Mouse (Mus musculus) small intestine, adult 10 weeks (tissue): ENCODE measurements around the gene Ugt2b38. TPM values are rescaled to one million over a fixed set of nuclear protein-coding genes. Genes with fewer than 3 reads are reported as not detected.

Source experiments
- polyA plus RNA-seq: library from polyadenylated mRNA; stranded (reverse); fragments of 350-450 nt; fragmentation: Illumina TruSeq; extraction: RNeasy Lipid Tissue Mini Kit (QIAGEN cat#74804); gene quantifications from one replicate; pipeline ENCODE4 v1.2.3, GENCODE M21; 2014; ENCODE audit warnings: low replicate concordance

Gene Ugt2b38
- polyA plus RNA-seq: 5.5 TPM

GRCm38 (mm10) chr5:87424041-87424440 is at the start of gene Ugt2b38:
Ugt2b38 (minus strand) TSS chr5:87424203.

Other genes with a start within 250 kb of the Ugt2b38 start
- gene Ugt2b37, start 169.4 kb downstream of the Ugt2b38 start, polyA plus RNA-seq: not detected
- gene Ugt2a3, start 87.0 kb downstream of the Ugt2b38 start, polyA plus RNA-seq: 410 TPM
- not detected for gene Ugt2a2, start 58.1 kb upstream of the Ugt2b38 start, polyA plus RNA-seq
- not detected for gene Gm43638, start 62.6 kb upstream of the Ugt2b38 start, polyA plus RNA-seq
- gene Ugt2a1, start 66.7 kb upstream of the Ugt2b38 start, polyA plus RNA-seq: not detected
- 4,340 TPM for gene Sult1b1, start 114.0 kb upstream of the Ugt2b38 start, polyA plus RNA-seq
- gene Sult1d1, start 144.8 kb upstream of the Ugt2b38 start, polyA plus RNA-seq: 2,250 TPM
- not detected for gene Sult1e1, start 167.4 kb upstream of the Ugt2b38 start, polyA plus RNA-seq
- gene Csn1s1, start 242.0 kb upstream of the Ugt2b38 start, polyA plus RNA-seq: not detected